14 mouse cellular contexts compared by ENCODE assay signal in the genomic region with DNA sequence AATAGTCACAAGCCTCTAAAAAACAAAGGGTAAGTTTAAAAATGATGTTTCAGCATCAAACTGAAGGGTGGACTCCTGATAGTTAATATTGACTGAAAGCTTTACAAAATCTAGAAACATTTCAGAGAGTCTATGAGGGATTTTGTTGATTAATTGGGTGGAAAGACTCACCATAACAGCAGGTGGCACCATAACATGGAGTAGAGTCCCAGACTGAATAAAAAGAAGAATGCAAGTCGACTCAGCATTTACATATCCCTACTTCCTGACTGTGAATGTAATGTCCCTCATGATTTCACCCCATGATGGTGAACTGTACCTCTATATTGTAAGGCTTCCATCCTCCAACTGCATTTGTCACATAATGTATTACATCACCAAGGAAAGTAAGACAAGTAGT. TPM values are rescaled to one million over a fixed set of nuclear protein-coding genes. Genes with fewer than 3 reads are reported as not detected.
A peak's percentile ranks its signal among the peaks of the same experiment; 100 is the strongest.
DNase-seq lines count a peak whose midpoint lies in the region; ATAC-seq and TF ChIP-seq lines count a peak whose summit lies in the region.
"Had no signal": no experiment of that assay in that cellular context is flagged by ENCODE, and none has a peak within 500 bp of the region (broad histone marks: within the 10 kb centered on the region; RNA-seq: fewer than 3 reads in every experiment).

No protein-coding gene starts in this region.

- peak; percentile 45 for TF ChIP-seq CTCF in left cerebral cortex, adult 2 months (IDR thresholded peaks at IDR 0.05)

- intact Hi-C loops in left cerebral cortex, adult 2 months (cut with DNase I) = no loop called here
- intact Hi-C loops in left cerebral cortex, postnatal 14 days (cut with DNase I) = no loop called here

- peak; percentile 32 for ATAC-seq in inflammation-experienced regulatory T-cells, adult 6 months

- peak; percentile 5 for DNase-seq in embryo, embryonic 11 days
- no peak for DNase-seq in embryo, embryonic 10.5 days (ENCODE audit: low spot score)
- DNase-seq in left cerebral cortex, adult 2 months (ENCODE audit: extremely low spot score in 1 of 2, low spot score in 2 of 2) = no peak
- DNase-seq in left cerebral cortex, postnatal 14 days (ENCODE audit: low spot score in 2 of 2) = no peak
- peak; percentile 19 for DNase-seq in CD4-positive helper T cell, adult 2 months (ENCODE audit: low read depth, low spot score)
- DNase-seq in left cerebral cortex, adult 8-10 months (ENCODE audit: low spot score in 2 of 2) = no peak
- DNase-seq in embryo, embryonic 9.5 days (ENCODE audit: extremely low spot score) = no peak
- DNase-seq: cerebellum, postnatal 25 days; gastrocnemius, postnatal 10 days; lung, adult 18-20 months; thymus, postnatal 25 days had no signal

- no peak overlapping the region for H3K27ac ChIP-seq in left cerebral cortex, adult 2 months
- H3K27ac ChIP-seq: heart, embryonic 15.5 days; limb, embryonic 10.5 days had no signal

- H3K4me3 ChIP-seq in left cerebral cortex, adult 2 months = no peak overlapping the region
- H3K4me3 ChIP-seq: heart, embryonic 15.5 days; limb, embryonic 10.5 days had no signal

RNA-seq across cellular contexts. Expression of a gene that starts 27.2 kb away (rescaled TPM):
- 10 to 100 TPM; 81.4 to 81.6 TPM for total RNA-seq in left cerebral cortex, adult 2 months (2021)
- total RNA-seq in left cerebral cortex, postnatal 14 days (2021) = 10 to 100 TPM; 81.1 to 92.8 TPM
- polyA plus RNA-seq in inflammation-experienced regulatory T-cells, adult 6 months (2017; shearing (Covaris generic)) = 10 to 100 TPM; 24.1 to 32.8 (median 28.2) TPM
- 10 to 100 TPM; 75.6 to 92.0 (median 82.8) TPM for total RNA-seq in left cerebral cortex, adult 8-10 months (2022)

RNA-seq across cellular contexts. Expression of a gene that starts 36.4 kb away (rescaled TPM):
- total RNA-seq in left cerebral cortex, adult 2 months (2021) = 10 to 100 TPM; 25.3 TPM
- total RNA-seq in left cerebral cortex, postnatal 14 days (2021) = 10 to 100 TPM; 22.4 to 25.2 TPM
- polyA plus RNA-seq in inflammation-experienced regulatory T-cells, adult 6 months (2017; shearing (Covaris generic)) = 10 to 100 TPM; 26.8 to 32.7 (median 28.2) TPM
- 10 to 100 TPM; 21.7 to 27.5 (median 23.7) TPM for total RNA-seq in left cerebral cortex, adult 8-10 months (2022)

RNA-seq across cellular contexts. Expression of a gene that starts 47.4 kb away (rescaled TPM):
- 10 to 100 TPM in 1 of 2 experiments, 1 to 10 TPM in 1; 9.2 to 11.4 TPM for total RNA-seq in left cerebral cortex, adult 2 months (2021)
- 1 to 10 TPM; 8.9 to 9.3 TPM for total RNA-seq in left cerebral cortex, postnatal 14 days (2021)
- polyA plus RNA-seq in inflammation-experienced regulatory T-cells, adult 6 months (2017; shearing (Covaris generic)) = 1 to 10 TPM; 2.8 to 4.8 (median 4.5) TPM
- 10 to 100 TPM in 1 of 4 experiments, 1 to 10 TPM in 3; 8.4 to 11.1 (median 9.1) TPM for total RNA-seq in left cerebral cortex, adult 8-10 months (2022)

RNA-seq across cellular contexts. Expression of a gene that starts 47.4 kb away (rescaled TPM):
- 10 to 100 TPM; 13.5 to 13.8 TPM for total RNA-seq in left cerebral cortex, adult 2 months (2021)
- 10 to 100 TPM; 12.5 to 13.9 TPM for total RNA-seq in left cerebral cortex, postnatal 14 days (2021)
- 1 to 10 TPM; 4.0 to 6.6 (median 6.1) TPM for polyA plus RNA-seq in inflammation-experienced regulatory T-cells, adult 6 months (2017; shearing (Covaris generic))
- 10 to 100 TPM; 12.6 to 14.9 (median 14.0) TPM for total RNA-seq in left cerebral cortex, adult 8-10 months (2022)

RNA-seq across cellular contexts. Expression of a gene that starts 47.5 kb away (rescaled TPM):
- total RNA-seq in left cerebral cortex, adult 2 months (2021) = 10 to 100 TPM; 89.1 to 92.2 TPM
- 10 to 100 TPM; 84.3 to 85.5 TPM for total RNA-seq in left cerebral cortex, postnatal 14 days (2021)
- 10 to 100 TPM; 28.6 to 55.3 (median 34.8) TPM for polyA plus RNA-seq in inflammation-experienced regulatory T-cells, adult 6 months (2017; shearing (Covaris generic))
- total RNA-seq in left cerebral cortex, adult 8-10 months (2022) = 100 to 1,000 TPM in 1 of 4 experiments, 10 to 100 TPM in 3; 88.3 to 108 (median 96.0) TPM

Comparison
In these comparisons a context has a peak if more than half of its experiments do, and no peak if none do; other contexts are left out.
1. DNase-seq: peak in embryo, embryonic 11 days (single experiment) and CD4-positive helper T cell, adult 2 months (single experiment); none in embryo, embryonic 10.5 days (single experiment), left cerebral cortex, adult 2 months (0 of 2), left cerebral cortex, postnatal 14 days (0 of 2), left cerebral cortex, adult 8-10 months (0 of 2) and embryo, embryonic 9.5 days (single experiment).